Mouse (Mus musculus) heart, embryonic 13.5 days (tissue): ENCODE data around the gene Abhd8. TPM values are rescaled to one million over a fixed set of nuclear protein-coding genes. Genes with fewer than 3 reads are reported as not detected.
A peak's percentile ranks its signal among the peaks of the same experiment; 100 is the strongest.

Experiments used
- ATAC-seq: fragments of 200-750 bp; cut with Nextera tagmentation; 2 replicates; pipeline ENCODE4 v1.8.0; 2017; ENCODE audit warnings: moderate TSS enrichment; ENCODE audit not compliant: insufficient number of reproducible peaks, low FRiP score, low TSS enrichment; ENCODE audit errors: extremely low read depth
- H3K27ac ChIP-seq: fragments of 300-500 bp; sonication (generic); replicated peaks from 2 replicates; pipeline ENCODE4 v1.5.1; 2015; ENCODE audit warnings: moderate library complexity, mild to moderate bottlenecking, inconsistent platforms
- H3K27me3 ChIP-seq: fragments of 300-500 bp; sonication (generic); replicated peaks from 2 replicates; pipeline ENCODE4 v1.6.1; 2015; ENCODE audit warnings: mild to moderate bottlenecking, inconsistent platforms
- H3K36me3 ChIP-seq: fragments of 300-500 bp; sonication (generic); 2 replicates; pipeline ENCODE4 v1.6.1; 2015; ENCODE audit warnings: mild to moderate bottlenecking, inconsistent platforms
- H3K4me1 ChIP-seq: fragments of 300-500 bp; sonication (generic); 2 replicates; pipeline ENCODE4 v1.6.1; 2015; ENCODE audit warnings: inconsistent platforms
- H3K4me2 ChIP-seq: fragments of 300-500 bp; sonication (generic); 2 replicates; pipeline ENCODE4 v1.6.1; 2015; ENCODE audit warnings: inconsistent platforms, mild to moderate bottlenecking, moderate library complexity
- H3K4me3 ChIP-seq: fragments of 300-500 bp; sonication (generic); 2 replicates; pipeline ENCODE4 v1.5.1; 2015; ENCODE audit warnings: moderate library complexity, mild to moderate bottlenecking, inconsistent platforms
- H3K9ac ChIP-seq: fragments of 300-500 bp; sonication (generic); 2 replicates; pipeline ENCODE4 v1.6.1; 2015; ENCODE audit warnings: inconsistent platforms, mild to moderate bottlenecking, moderate library complexity
- H3K9me3 ChIP-seq: fragments of 300-500 bp; sonication (generic); 2 replicates; pipeline ENCODE4 v1.6.1; 2016; ENCODE audit warnings: inconsistent platforms
- WGBS: fragments of 180-500 bp; shearing (Covaris S2); methylation state at CpG from one replicate; pipeline ENCODE4 v1.1.7; 2015; ENCODE audit warnings: mixed read lengths; 5-methylcytosine and 5-hydroxymethylcytosine counted together
- polyA plus RNA-seq: library from polyadenylated mRNA; unstranded; fragments of >200 nt; fragmentation: Nextera tagmentation; extraction: Ambion mirVana; gene quantifications from 2 replicates; pipeline ENCODE4 v1.2.1, GENCODE M21; 2015

Gene Abhd8
- polyA plus RNA-seq, 1 experiment from 2014 or later, result 33.0 TPM

GRCm38 (mm10) chr8:71407441-71407840 is 56.0 kb downstream of the Abhd8 start:
- Histone ChIP-seq H3K27ac (no peak overlapping the region), H3K4me1 (peaks cover 25% of the 10 kb centered on the region), H3K9me3 (no peaks in the 10 kb centered on the region), H3K27me3 (no peaks in the 10 kb centered on the region), H3K4me3 (no peak overlapping the region), H3K36me3 (peaks cover 35% of the 10 kb centered on the region), H3K4me2 (peak overlapping the region; percentile 97), H3K9ac (peak overlapping the region; percentile 33; the same call in 1 of the 2 replicates)
- 89% methylated on average over 14 of the region's 14 CpGs for WGBS
- ATAC-seq, result no peak

Other genes starting within 250 kb of the Abhd8 start
- gene Myo9b, start 190.9 kb downstream of the Abhd8 start, polyA plus RNA-seq, result 14.5 and 16.3 TPM in 2 replicates
- gene Haus8, start 190.7 kb downstream of the Abhd8 start, polyA plus RNA-seq, result 126 and 154 TPM in 2 replicates
- 69.1 and 78.1 TPM in 2 replicates for gene Use1, start 96.8 kb downstream of the Abhd8 start, polyA plus RNA-seq
- 4.3 and 4.4 TPM in 2 replicates for gene Ocel1, start 92.4 kb downstream of the Abhd8 start, polyA plus RNA-seq
- gene Nr2f6, start 81.7 kb downstream of the Abhd8 start, polyA plus RNA-seq, result 36.6 and 40.9 TPM in 2 replicates
- gene Ushbp1, start 67.9 kb downstream of the Abhd8 start, polyA plus RNA-seq, result 9.2 and 10.2 TPM in 2 replicates
- 89.7 and 91.8 TPM in 2 replicates for gene Babam1, start 66.8 kb downstream of the Abhd8 start, polyA plus RNA-seq
- 27.6 and 29.4 TPM in 2 replicates for gene Ankle1, start 57.6 kb downstream of the Abhd8 start, polyA plus RNA-seq
- 165 and 186 TPM in 2 replicates for gene Mrpl34, start 1.3 kb upstream of the Abhd8 start, polyA plus RNA-seq
- 75.6 and 87.1 TPM in 2 replicates for gene Dda1, start 5.5 kb upstream of the Abhd8 start, polyA plus RNA-seq
- 0.63 and 0.78 TPM in 2 replicates for gene Ano8, start 22.3 kb upstream of the Abhd8 start, polyA plus RNA-seq
- 11.6 and 12.6 TPM in 2 replicates for gene Gtpbp3, start 24.4 kb upstream of the Abhd8 start, polyA plus RNA-seq
- gene Plvap, start 48.1 kb upstream of the Abhd8 start, polyA plus RNA-seq, result 133 and 135 TPM in 2 replicates
- gene Ccdc194, start 62.1 kb upstream of the Abhd8 start, polyA plus RNA-seq, result 0.48 and 0.65 TPM in 2 replicates
- 34.0 and 39.5 TPM in 2 replicates for gene Bst2, start 73.8 kb upstream of the Abhd8 start, polyA plus RNA-seq
- gene Mvb12a, start 79.3 kb upstream of the Abhd8 start, polyA plus RNA-seq, result 58.8 and 59.5 TPM in 2 replicates
- 0.27 and 0.41 TPM in 2 replicates for gene Tmem221, start 95.2 kb upstream of the Abhd8 start, polyA plus RNA-seq
- not detected in 2 replicates for gene Nxnl1, start 102.9 kb upstream of the Abhd8 start, polyA plus RNA-seq
- 18.2 and 18.3 TPM in 2 replicates for gene Slc27a1, start 105.2 kb upstream of the Abhd8 start, polyA plus RNA-seq
- 169 and 172 TPM in 2 replicates for gene Pgls, start 128.5 kb upstream of the Abhd8 start, polyA plus RNA-seq
- gene Fam129c, start 134.0 kb upstream of the Abhd8 start, polyA plus RNA-seq, result 1.2 and 1.8 TPM in 2 replicates
- gene Colgalt1, start 147.3 kb upstream of the Abhd8 start, polyA plus RNA-seq, result 54.8 and 58.3 TPM in 2 replicates
- gene Unc13a, start 208.1 kb upstream of the Abhd8 start, polyA plus RNA-seq, result 0.39 and 0.40 TPM in 2 replicates
- gene Jak3, start 212.6 kb upstream of the Abhd8 start, polyA plus RNA-seq, result 7.6 and 7.7 TPM in 2 replicates
- 1.5 and 2.1 TPM in 2 replicates for gene Insl3, start 225.6 kb upstream of the Abhd8 start, polyA plus RNA-seq
- 2.8 and 3.3 TPM in 2 replicates for gene B3gnt3, start 238.1 kb upstream of the Abhd8 start, polyA plus RNA-seq